Comparison of ENCODE assay signal across 8 mouse cellular contexts in the genomic region with DNA sequence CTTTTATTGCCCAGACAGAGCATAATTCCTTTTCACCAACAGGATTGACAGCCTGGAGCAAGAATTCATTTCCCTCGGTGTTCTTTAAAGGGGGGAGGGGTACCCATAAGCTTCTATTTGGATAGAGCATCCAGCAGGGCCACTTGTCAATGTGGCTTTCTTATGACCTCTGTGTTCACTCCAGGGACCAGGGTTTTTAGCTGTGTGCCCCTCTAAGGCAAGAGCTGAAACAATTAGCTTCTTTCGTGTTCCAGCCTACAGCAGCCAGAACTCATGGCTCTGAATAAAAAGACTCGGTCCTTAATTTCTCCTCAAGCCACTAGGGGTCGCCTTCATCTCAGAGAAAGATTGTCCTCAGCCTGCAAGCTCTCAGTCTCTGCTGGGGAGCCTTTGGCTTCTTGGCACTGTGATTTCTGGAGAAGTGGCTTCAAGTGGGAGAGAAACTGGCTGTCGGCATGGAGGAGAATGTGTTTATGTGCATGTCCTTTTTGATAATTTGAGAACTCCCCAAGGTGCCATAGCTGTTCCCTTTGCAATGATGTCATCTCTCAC. TPM values are rescaled to one million over a fixed set of nuclear protein-coding genes. Genes with fewer than 3 reads are reported as not detected.
DNase-seq lines count a peak whose midpoint lies in the region; ATAC-seq and TF ChIP-seq lines count a peak whose summit lies in the region.

No protein-coding gene starts in this region.

- no peak for TF ChIP-seq EP300 in liver, postnatal 0 days (IDR thresholded peaks at IDR 0.05; ENCODE audit: low read depth)

- peak; percentile 84 for DNase-seq in ES-CJ7 (ENCODE audit: low read depth, low spot score)
- DNase-seq in cerebellum, adult 11 months: peak; percentile 87
- peak; percentile 62 for DNase-seq in heart, postnatal 25 days (ENCODE audit: low spot score)
- DNase-seq in layer of hippocampus, adult 11-12 months (ENCODE audit: low spot score): peak; percentile 89
- DNase-seq in liver, postnatal 0 days: peak; percentile 75
- DNase-seq in testis, postnatal 14 days (ENCODE audit: low spot score): peak; percentile 76

- H3K36me3 ChIP-seq in forebrain, embryonic 16.5 days (ENCODE audit: control insufficient read depth, insufficient read depth): no peaks in the 10 kb centered on the region
- no peaks in the 10 kb centered on the region for H3K36me3 ChIP-seq in liver, postnatal 0 days (replicated peaks; ENCODE audit: insufficient read depth, low read length)
- no peaks in the 10 kb centered on the region for H3K36me3 ChIP-seq in neural tube, embryonic 15.5 days

- TF ChIP-seq CTCF in liver, postnatal 0 days (IDR thresholded peaks at IDR 0.05; ENCODE audit: low read depth): peak; percentile 92

- H3K4me2 ChIP-seq in forebrain, embryonic 16.5 days (ENCODE audit: low read length): peak overlapping the region; percentile 36
- H3K4me2 ChIP-seq in liver, postnatal 0 days (ENCODE audit: low read depth, low read length): peak overlapping the region; percentile 46
- H3K4me2 ChIP-seq in neural tube, embryonic 15.5 days: peak overlapping the region; percentile 94

- peak overlapping the region; percentile 36; the same call in 1 of the 2 replicates for H3K9ac ChIP-seq in forebrain, embryonic 16.5 days (replicated peaks; ENCODE audit: low read depth, low read length)
- H3K9ac ChIP-seq in liver, postnatal 0 days (replicated peaks): no peak overlapping the region
- no peak overlapping the region for H3K9ac ChIP-seq in neural tube, embryonic 15.5 days (replicated peaks)

- H3K4me3 ChIP-seq in forebrain, embryonic 16.5 days (replicated peaks; ENCODE audit: low read length): no peak overlapping the region
- H3K4me3 ChIP-seq in liver, postnatal 0 days (ENCODE audit: low read depth, low read length): no peak overlapping the region
- H3K4me3 ChIP-seq in neural tube, embryonic 15.5 days (replicated peaks): no peak overlapping the region

- WGBS in forebrain, embryonic 16.5 days: 2% methylated on average over 5 of the region's 5 CpGs
- WGBS in liver, postnatal 0 days (ENCODE audit: insufficient replicate concordance): 11% methylated on average over 5 of the region's 5 CpGs
- WGBS in neural tube, embryonic 15.5 days: 0% methylated on average over 5 of the region's 5 CpGs

- peak overlapping the region; percentile 65 for H3K27ac ChIP-seq in forebrain, embryonic 16.5 days (ENCODE audit: low read length)
- H3K27ac ChIP-seq in liver, postnatal 0 days (ENCODE audit: low read depth): no peak overlapping the region
- H3K27ac ChIP-seq in neural tube, embryonic 15.5 days (replicated peaks): peak overlapping the region; percentile 88

- no peaks in the 10 kb centered on the region for H3K27me3 ChIP-seq in forebrain, embryonic 16.5 days (replicated peaks; ENCODE audit: control insufficient read depth, insufficient read depth, low read length)
- peaks cover 26% of the 10 kb centered on the region for H3K27me3 ChIP-seq in liver, postnatal 0 days (ENCODE audit: insufficient read depth, low read length)
- no peaks in the 10 kb centered on the region for H3K27me3 ChIP-seq in neural tube, embryonic 15.5 days (replicated peaks)

- H3K9me3 ChIP-seq in forebrain, embryonic 16.5 days (ENCODE audit: control insufficient read depth, low read length): peaks cover 5% of the 10 kb centered on the region
- H3K9me3 ChIP-seq in liver, postnatal 0 days (ENCODE audit: low read length): peaks cover 4% of the 10 kb centered on the region; the same call in 1 of the 2 replicates
- H3K9me3 ChIP-seq in neural tube, embryonic 15.5 days (replicated peaks): no peaks in the 10 kb centered on the region

- peaks cover 29% of the 10 kb centered on the region for H3K4me1 ChIP-seq in forebrain, embryonic 16.5 days (replicated peaks; ENCODE audit: control insufficient read depth, insufficient read depth, low read length)
- no peaks in the 10 kb centered on the region for H3K4me1 ChIP-seq in liver, postnatal 0 days (ENCODE audit: insufficient read depth)
- H3K4me1 ChIP-seq in neural tube, embryonic 15.5 days: peaks cover 45% of the 10 kb centered on the region

- peak; percentile 68 for ATAC-seq in forebrain, embryonic 16.5 days
- peak; percentile 58; the same call in 1 of the 2 replicates for ATAC-seq in liver, postnatal 0 days
- ATAC-seq in neural tube, embryonic 15.5 days (ENCODE audit: low FRiP score): peak; percentile 67

- intact Hi-C loops in heart, postnatal 25 days (cut with DNase I): loop anchor here (1.0 to 5.0 kb wide), 3 partner anchors 37 to 81 kb away; partner anchors contain the start of genes Gba2 and Rgp1

RNA-seq across cellular contexts. Expression of gene Npr2, which starts 1.6 kb away (rescaled TPM):
- 13.3 and 15.0 TPM in 2 replicates for polyA plus RNA-seq in forebrain, embryonic 16.5 days (2015; fragmentation: Nextera tagmentation; extraction: Ambion mirVana)
- 10 to 100 TPM; 35.9 to 42.4 TPM for total RNA-seq in heart, postnatal 25 days (2021)
- polyA plus RNA-seq in liver, postnatal 0 days (2015; fragmentation: Nextera tagmentation; extraction: Ambion mirVana): 0.54 and 0.82 TPM in 2 replicates
- 12.9 and 16.1 TPM in 2 replicates for polyA plus RNA-seq in neural tube, embryonic 15.5 days (2015; fragmentation: Nextera tagmentation; extraction: Ambion mirVana)

RNA-seq across cellular contexts. Expression of gene Spag8, which starts 23.3 kb away (rescaled TPM):
- polyA plus RNA-seq in forebrain, embryonic 16.5 days (2015; fragmentation: Nextera tagmentation; extraction: Ambion mirVana): 5.2 and 5.8 TPM in 2 replicates
- under 1 TPM; 0.21 to 0.31 TPM for total RNA-seq in heart, postnatal 25 days (2021)
- polyA plus RNA-seq in liver, postnatal 0 days (2015; fragmentation: Nextera tagmentation; extraction: Ambion mirVana): not detected in 2 replicates
- 4.1 and 4.3 TPM in 2 replicates for polyA plus RNA-seq in neural tube, embryonic 15.5 days (2015; fragmentation: Nextera tagmentation; extraction: Ambion mirVana)

RNA-seq across cellular contexts. Expression of gene Hint2, which starts 26.2 kb away (rescaled TPM):
- 61.1 and 66.3 TPM in 2 replicates for polyA plus RNA-seq in forebrain, embryonic 16.5 days (2015; fragmentation: Nextera tagmentation; extraction: Ambion mirVana)
- 100 to 1,000 TPM; 138 to 147 TPM for total RNA-seq in heart, postnatal 25 days (2021)
- 159 and 186 TPM in 2 replicates for polyA plus RNA-seq in liver, postnatal 0 days (2015; fragmentation: Nextera tagmentation; extraction: Ambion mirVana)
- 77.5 and 78.9 TPM in 2 replicates for polyA plus RNA-seq in neural tube, embryonic 15.5 days (2015; fragmentation: Nextera tagmentation; extraction: Ambion mirVana)

RNA-seq across cellular contexts. Expression of gene Tmem8b, which starts 38.7 kb away (rescaled TPM):
- polyA plus RNA-seq in forebrain, embryonic 16.5 days (2015; fragmentation: Nextera tagmentation; extraction: Ambion mirVana): 14.6 and 15.5 TPM in 2 replicates
- 10 to 100 TPM; 15.8 to 16.9 TPM for total RNA-seq in heart, postnatal 25 days (2021)
- polyA plus RNA-seq in liver, postnatal 0 days (2015; fragmentation: Nextera tagmentation; extraction: Ambion mirVana): 0.29 and 0.33 TPM in 2 replicates
- polyA plus RNA-seq in neural tube, embryonic 15.5 days (2015; fragmentation: Nextera tagmentation; extraction: Ambion mirVana): 9.1 and 12.4 TPM in 2 replicates

RNA-seq across cellular contexts. Expression of gene Fam221b, which starts 38.8 kb away (rescaled TPM):
- 1.3 and 1.5 TPM in 2 replicates for polyA plus RNA-seq in forebrain, embryonic 16.5 days (2015; fragmentation: Nextera tagmentation; extraction: Ambion mirVana)
- under 1 TPM; 0.20 to 0.26 TPM for total RNA-seq in heart, postnatal 25 days (2021)
- polyA plus RNA-seq in liver, postnatal 0 days (2015; fragmentation: Nextera tagmentation; extraction: Ambion mirVana): 1.7 and 1.8 TPM in 2 replicates
- polyA plus RNA-seq in neural tube, embryonic 15.5 days (2015; fragmentation: Nextera tagmentation; extraction: Ambion mirVana): 1.5 and 1.6 TPM in 2 replicates

Comparison
In these comparisons a context has a peak if more than half of its experiments do, and no peak if none do; other contexts are left out.
1. H3K4me2 ChIP-seq: peak in every context shown above with its lines; median percentile 94 in neural tube, embryonic 15.5 days; 46 in liver, postnatal 0 days; 36 in forebrain, embryonic 16.5 days.